Mouse (Mus musculus) heart, embryonic 13.5 days (tissue): ENCODE measurements around the gene Gm20458. TPM values are rescaled to one million over a fixed set of nuclear protein-coding genes. Genes with fewer than 3 reads are reported as not detected.

Experiments
- ATAC-seq: fragments of 200-750 bp; cut with Nextera tagmentation; 2 replicates; pipeline ENCODE4 v1.8.0; 2017; ENCODE audit warnings: moderate TSS enrichment; ENCODE audit not compliant: insufficient number of reproducible peaks, low FRiP score, low TSS enrichment; ENCODE audit errors: extremely low read depth
- H3K27ac ChIP-seq: fragments of 300-500 bp; sonication (generic); replicated peaks from 2 replicates; pipeline ENCODE4 v1.5.1; 2015; ENCODE audit warnings: moderate library complexity, mild to moderate bottlenecking, inconsistent platforms
- H3K27me3 ChIP-seq: fragments of 300-500 bp; sonication (generic); replicated peaks from 2 replicates; pipeline ENCODE4 v1.6.1; 2015; ENCODE audit warnings: mild to moderate bottlenecking, inconsistent platforms
- H3K36me3 ChIP-seq: fragments of 300-500 bp; sonication (generic); 2 replicates; pipeline ENCODE4 v1.6.1; 2015; ENCODE audit warnings: mild to moderate bottlenecking, inconsistent platforms
- H3K4me1 ChIP-seq: fragments of 300-500 bp; sonication (generic); 2 replicates; pipeline ENCODE4 v1.6.1; 2015; ENCODE audit warnings: inconsistent platforms
- H3K4me2 ChIP-seq: fragments of 300-500 bp; sonication (generic); 2 replicates; pipeline ENCODE4 v1.6.1; 2015; ENCODE audit warnings: inconsistent platforms, mild to moderate bottlenecking, moderate library complexity
- H3K4me3 ChIP-seq: fragments of 300-500 bp; sonication (generic); 2 replicates; pipeline ENCODE4 v1.5.1; 2015; ENCODE audit warnings: moderate library complexity, mild to moderate bottlenecking, inconsistent platforms
- H3K9ac ChIP-seq: fragments of 300-500 bp; sonication (generic); 2 replicates; pipeline ENCODE4 v1.6.1; 2015; ENCODE audit warnings: inconsistent platforms, mild to moderate bottlenecking, moderate library complexity
- H3K9me3 ChIP-seq: fragments of 300-500 bp; sonication (generic); 2 replicates; pipeline ENCODE4 v1.6.1; 2016; ENCODE audit warnings: inconsistent platforms
- WGBS: fragments of 180-500 bp; shearing (Covaris S2); methylation state at CpG from one replicate; pipeline ENCODE4 v1.1.7; 2015; ENCODE audit warnings: mixed read lengths; 5-methylcytosine and 5-hydroxymethylcytosine counted together
- polyA plus RNA-seq: library from polyadenylated mRNA; unstranded; fragments of >200 nt; fragmentation: Nextera tagmentation; extraction: Ambion mirVana; gene quantifications from 2 replicates; pipeline ENCODE4 v1.2.1, GENCODE M21; 2015

Gm20458 gene
- polyA plus RNA-seq, 1 experiment from 2014 or later = 11.7 TPM

GRCm38 (mm10) chr2:164435216-164436090, 25.3 kb upstream of the Gm20458 start:
- no peak overlapping the region for H3K4me3 ChIP-seq
- H3K4me2 ChIP-seq = no peak overlapping the region
- ATAC-seq = no peak
- no peaks in the 10 kb centered on the region for H3K36me3 ChIP-seq
- peak overlapping the region; percentile 63 for H3K9ac ChIP-seq
- H3K9me3 ChIP-seq = no peaks in the 10 kb centered on the region
- peaks cover 96% of the 10 kb centered on the region for H3K4me1 ChIP-seq
- no peaks in the 10 kb centered on the region for H3K27me3 ChIP-seq
- H3K27ac ChIP-seq = no peak overlapping the region
- WGBS = 26% methylated on average over 5 of the region's 5 CpGs

GRCm38 (mm10) chr2:164436215-164436913, 24.4 kb upstream of the Gm20458 start:
- Histone ChIP-seq H3K4me1 (peaks cover 95% of the 10 kb centered on the region), H3K36me3 (no peaks in the 10 kb centered on the region), H3K9ac (peak overlapping the region; percentile 63), H3K4me2 (0 out of 2 replicates have a peak overlapping the region, but pooled peaks have one; percentile 3), H3K9me3 (no peaks in the 10 kb centered on the region), H3K27me3 (peaks cover 5% of the 10 kb centered on the region; the same call in 1 of the 2 replicates), H3K4me3 (no peak overlapping the region), H3K27ac (peak overlapping the region; percentile 63)
- 27% methylated on average over 8 of the region's 8 CpGs for WGBS
- no peak for ATAC-seq

GRCm38 (mm10) chr2:164436961-164437360, 23.8 kb upstream of the Gm20458 start:
- 0 out of 2 replicates have a peak overlapping the region, but pooled peaks have one; percentile 3 for H3K4me2 ChIP-seq
- H3K4me1 ChIP-seq = peaks cover 95% of the 10 kb centered on the region
- ATAC-seq = no peak
- no peaks in the 10 kb centered on the region for H3K36me3 ChIP-seq
- peak overlapping the region; percentile 63; the same call in 1 of the 2 replicates for H3K9ac ChIP-seq
- H3K27ac ChIP-seq = peak overlapping the region; percentile 63
- no peaks in the 10 kb centered on the region for H3K9me3 ChIP-seq
- H3K27me3 ChIP-seq = peaks cover 7% of the 10 kb centered on the region; the same call in 1 of the 2 replicates
- 47% methylated on average over 3 of the region's 3 CpGs for WGBS
- H3K4me3 ChIP-seq = no peak overlapping the region

- Histone ChIP-seq H3K4me3 (no peak overlapping the region), H3K27me3 (peaks cover 7% of the 10 kb centered on the region; the same call in 1 of the 2 replicates), H3K4me1 (peaks cover 93% of the 10 kb centered on the region), H3K4me2 (no peak overlapping the region), H3K27ac (no peak overlapping the region), H3K36me3 (no peaks in the 10 kb centered on the region), H3K9ac (no peak overlapping the region), H3K9me3 (no peaks in the 10 kb centered on the region)
- WGBS = 74% methylated on average over 6 of the region's 6 CpGs
- no peak for ATAC-seq
These were observed 23.1 kb upstream of the Gm20458 start for GRCm38 (mm10) chr2:164437710-164438109.

GRCm38 (mm10) chr2:164438257-164438656, 22.5 kb upstream of the Gm20458 start:
- Histone ChIP-seq H3K4me3 (no peak overlapping the region), H3K4me2 (no peak overlapping the region), H3K36me3 (no peaks in the 10 kb centered on the region), H3K9me3 (no peaks in the 10 kb centered on the region), H3K27ac (no peak overlapping the region), H3K27me3 (peaks cover 7% of the 10 kb centered on the region; the same call in 1 of the 2 replicates), H3K9ac (0 out of 2 replicates have a peak overlapping the region, but pooled peaks have one; percentile 19), H3K4me1 (peaks cover 89% of the 10 kb centered on the region)
- no peak for ATAC-seq
- WGBS = 52% methylated on average over 7 of the region's 8 CpGs

GRCm38 (mm10) chr2:164439001-164439421, 21.8 kb upstream of the Gm20458 start:
- Histone ChIP-seq H3K27ac (0 out of 2 replicates have a peak overlapping the region, but pooled peaks have one; percentile 24), H3K4me2 (0 out of 2 replicates have a peak overlapping the region, but pooled peaks have one; percentile 3), H3K9me3 (no peaks in the 10 kb centered on the region), H3K9ac (0 out of 2 replicates have a peak overlapping the region, but pooled peaks have one; percentile 19), H3K36me3 (no peaks in the 10 kb centered on the region), H3K4me3 (no peak overlapping the region), H3K4me1 (peaks cover 88% of the 10 kb centered on the region), H3K27me3 (peaks cover 7% of the 10 kb centered on the region; the same call in 1 of the 2 replicates)
- 44% methylated on average over 3 of the region's 3 CpGs for WGBS
- ATAC-seq = no peak

GRCm38 (mm10) chr2:164440314-164440713, 20.5 kb upstream of the Gm20458 start:
- H3K4me1 ChIP-seq = peaks cover 77% of the 10 kb centered on the region

GRCm38 (mm10) chr2:164441155-164441554, 19.6 kb upstream of the Gm20458 start:
- Histone ChIP-seq H3K4me3 (peak overlapping the region; percentile 78), H3K9me3 (no peaks in the 10 kb centered on the region), H3K9ac (peak overlapping the region; percentile 91), H3K4me1 (peaks cover 68% of the 10 kb centered on the region), H3K4me2 (peak overlapping the region; percentile 88), H3K27ac (no peak overlapping the region), H3K36me3 (no peaks in the 10 kb centered on the region), H3K27me3 (peaks cover 7% of the 10 kb centered on the region; the same call in 1 of the 2 replicates)
- WGBS = 39% methylated on average over 8 of the region's 8 CpGs
- no peak for ATAC-seq

More at GRCm38 (mm10) chr2:164440314-164440713, 20.5 kb upstream of the Gm20458 start:
- ATAC-seq = no peak
- Histone ChIP-seq H3K27me3 (peaks cover 7% of the 10 kb centered on the region; the same call in 1 of the 2 replicates), H3K27ac (no peak overlapping the region), H3K4me3 (no peak overlapping the region), H3K4me2 (no peak overlapping the region), H3K9me3 (no peaks in the 10 kb centered on the region), H3K36me3 (no peaks in the 10 kb centered on the region), H3K9ac (no peak overlapping the region)
- 76% methylated on average over 5 of the region's 5 CpGs for WGBS

- Histone ChIP-seq H3K36me3 (no peaks in the 10 kb centered on the region), H3K27me3 (peaks cover 7% of the 10 kb centered on the region; the same call in 1 of the 2 replicates), H3K9ac (peak overlapping the region; percentile 91), H3K4me1 (peaks cover 62% of the 10 kb centered on the region), H3K27ac (no peak overlapping the region), H3K4me2 (peak overlapping the region; percentile 88), H3K4me3 (peak overlapping the region; percentile 78), H3K9me3 (no peaks in the 10 kb centered on the region)
- 23% methylated on average over 7 of the region's 7 CpGs for WGBS
- no peak for ATAC-seq
These were observed 19.0 kb upstream of the Gm20458 start for GRCm38 (mm10) chr2:164441731-164442130.

- peaks cover 55% of the 10 kb centered on the region for H3K4me1 ChIP-seq
- H3K4me2 ChIP-seq = peak overlapping the region; percentile 88
- H3K27me3 ChIP-seq = peaks cover 7% of the 10 kb centered on the region; the same call in 1 of the 2 replicates
- peak overlapping the region; percentile 91 for H3K9ac ChIP-seq
- peak overlapping the region; percentile 78 for H3K4me3 ChIP-seq
- H3K9me3 ChIP-seq = no peaks in the 10 kb centered on the region
- H3K27ac ChIP-seq = peak overlapping the region; percentile 79
- peak; percentile 19; the same call in 1 of the 2 replicates for ATAC-seq
- no peaks in the 10 kb centered on the region for H3K36me3 ChIP-seq
- 4% methylated on average over 29 of the region's 29 CpGs for WGBS
These were observed 18.3 kb upstream of the Gm20458 start for GRCm38 (mm10) chr2:164442315-164443050.
